Comparison of ENCODE assay signal across 17 mouse cellular contexts in the genomic region with DNA sequence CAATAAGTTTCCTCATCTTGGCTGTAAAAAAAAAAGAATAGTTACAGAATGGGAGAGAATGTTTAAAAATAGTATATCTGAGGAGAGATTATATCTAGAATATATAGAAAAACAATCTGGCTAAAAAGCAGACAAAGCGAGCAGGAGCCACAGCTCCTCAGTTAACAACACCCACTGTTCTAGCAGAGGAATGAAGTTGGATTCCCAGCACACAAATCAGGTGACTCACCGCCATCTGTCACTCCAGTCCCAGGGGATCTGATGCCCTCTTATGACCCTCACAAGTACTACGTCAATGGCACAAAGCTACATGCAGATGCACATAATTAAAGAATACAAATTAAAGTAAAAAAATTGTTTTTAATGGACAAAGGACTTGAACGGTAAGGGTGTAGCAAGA. TPM values are rescaled to one million over a fixed set of nuclear protein-coding genes. Genes with fewer than 3 reads are reported as not detected.
DNase-seq lines count a peak whose midpoint lies in the region; ATAC-seq lines count a peak whose summit lies in the region.
"Had no signal": no experiment of that assay in that cellular context is flagged by ENCODE, and none has a peak within 500 bp of the region (broad histone marks: within the 10 kb centered on the region; RNA-seq: fewer than 3 reads in every experiment).

No protein-coding gene starts in this region.

- no peak overlapping the region for H3K9ac ChIP-seq in hindbrain, embryonic 11.5 days (ENCODE audit: low read depth, low read length)
- no peak overlapping the region for H3K9ac ChIP-seq in hindbrain, embryonic 14.5 days
- no peak overlapping the region for H3K9ac ChIP-seq in forebrain, embryonic 15.5 days (replicated peaks)
- H3K9ac ChIP-seq: limb, embryonic 12.5 days; liver, embryonic 15.5 days had no signal

- peak; percentile 6 for DNase-seq in hindbrain, embryonic 11.5 days (ENCODE audit: low spot score)
- DNase-seq in hindbrain, embryonic 14.5 days (ENCODE audit: low spot score), result no peak
- peak; percentile 12 to 26 for DNase-seq in B cell, adult 2 months
- peak; percentile 88 for DNase-seq in cerebellum, adult 9-10 months
- peak; percentile 51 to 67 for DNase-seq in left cerebral cortex, postnatal 36 days (ENCODE audit: low spot score in 2 of 2)
- no peak for DNase-seq in thymus, postnatal 4 days
- DNase-seq in heart, postnatal 25 days (ENCODE audit: low spot score), result no peak
- DNase-seq: kidney, adult 9 months; lung, postnatal 4 days; midbrain, embryonic 14.5 days had no signal

- no peak for ATAC-seq in hindbrain, embryonic 11.5 days (ENCODE audit: low FRiP score)
- ATAC-seq in hindbrain, embryonic 14.5 days (ENCODE audit: low FRiP score), result no peak
- no peak for ATAC-seq in forebrain, embryonic 15.5 days (replicated peaks)
- ATAC-seq: Patski had no signal

- no peak overlapping the region for H3K4me2 ChIP-seq in hindbrain, embryonic 11.5 days (replicated peaks; ENCODE audit: low read depth, low read length)
- no peak overlapping the region for H3K4me2 ChIP-seq in hindbrain, embryonic 14.5 days (replicated peaks)
- H3K4me2 ChIP-seq in forebrain, embryonic 15.5 days (replicated peaks), result no peak overlapping the region
- H3K4me2 ChIP-seq: limb, embryonic 12.5 days; liver, embryonic 15.5 days had no signal

- no peaks in the 10 kb centered on the region for H3K36me3 ChIP-seq in hindbrain, embryonic 11.5 days (ENCODE audit: control insufficient read depth, insufficient read depth, low read length)
- no peaks in the 10 kb centered on the region for H3K36me3 ChIP-seq in hindbrain, embryonic 14.5 days (replicated peaks; ENCODE audit: control insufficient read depth, insufficient read depth)
- no peaks in the 10 kb centered on the region for H3K36me3 ChIP-seq in forebrain, embryonic 15.5 days
- H3K36me3 ChIP-seq: limb, embryonic 12.5 days; liver, embryonic 15.5 days had no signal

- H3K9me3 ChIP-seq in hindbrain, embryonic 11.5 days (ENCODE audit: control insufficient read depth, low read length), result no peaks in the 10 kb centered on the region
- H3K9me3 ChIP-seq in hindbrain, embryonic 14.5 days (ENCODE audit: control insufficient read depth, low read length), result no peaks in the 10 kb centered on the region
- H3K9me3 ChIP-seq in forebrain, embryonic 15.5 days, result no peaks in the 10 kb centered on the region
- H3K9me3 ChIP-seq: liver, embryonic 15.5 days had no signal

- intact Hi-C loops in left cerebral cortex, postnatal 36 days (cut with DNase I), result no loop called here
- intact Hi-C loops in heart, postnatal 25 days (cut with DNase I), result no loop called here

- no peaks in the 10 kb centered on the region for H3K27me3 ChIP-seq in hindbrain, embryonic 11.5 days (ENCODE audit: control insufficient read depth, insufficient read depth, low read length)
- H3K27me3 ChIP-seq in hindbrain, embryonic 14.5 days (ENCODE audit: control insufficient read depth, insufficient read depth, low read length), result no peaks in the 10 kb centered on the region
- H3K27me3 ChIP-seq in forebrain, embryonic 15.5 days, result no peaks in the 10 kb centered on the region
- H3K27me3 ChIP-seq: limb, embryonic 12.5 days; liver, embryonic 15.5 days; Patski had no signal

- H3K4me1 ChIP-seq in hindbrain, embryonic 11.5 days (replicated peaks; ENCODE audit: control insufficient read depth, insufficient read depth, low read length), result no peaks in the 10 kb centered on the region
- no peaks in the 10 kb centered on the region for H3K4me1 ChIP-seq in hindbrain, embryonic 14.5 days (replicated peaks; ENCODE audit: control insufficient read depth, insufficient read depth, low read length)
- H3K4me1 ChIP-seq in forebrain, embryonic 15.5 days, result no peaks in the 10 kb centered on the region
- H3K4me1 ChIP-seq: limb, embryonic 12.5 days; liver, embryonic 15.5 days had no signal

- H3K4me3 ChIP-seq in hindbrain, embryonic 11.5 days (ENCODE audit: low read depth, low read length), result no peak overlapping the region
- H3K4me3 ChIP-seq in hindbrain, embryonic 14.5 days (replicated peaks; ENCODE audit: low read length), result no peak overlapping the region
- H3K4me3 ChIP-seq in forebrain, embryonic 15.5 days, result no peak overlapping the region
- H3K4me3 ChIP-seq: limb, embryonic 12.5 days; liver, embryonic 15.5 days had no signal

- WGBS in hindbrain, embryonic 11.5 days, result 79% methylated on average over 4 of the region's 4 CpGs
- 73% methylated on average over 4 of the region's 4 CpGs for WGBS in hindbrain, embryonic 14.5 days
- WGBS in forebrain, embryonic 15.5 days, result 69% methylated on average over 4 of the region's 4 CpGs

- H3K27ac ChIP-seq in hindbrain, embryonic 11.5 days (ENCODE audit: low read depth, low read length), result no peak overlapping the region
- no peak overlapping the region for H3K27ac ChIP-seq in hindbrain, embryonic 14.5 days
- H3K27ac ChIP-seq in forebrain, embryonic 15.5 days (replicated peaks), result no peak overlapping the region
- H3K27ac ChIP-seq: limb, embryonic 12.5 days; liver, embryonic 15.5 days had no signal

RNA-seq across cellular contexts. Expression of a gene that starts 11.7 kb away (rescaled TPM):
- polyA plus RNA-seq in hindbrain, embryonic 11.5 days (2014; fragmentation: Nextera tagmentation; extraction: Ambion mirVana), result 0.06 and 0.22 TPM in 2 replicates
- polyA plus RNA-seq in hindbrain, embryonic 14.5 days (2014; fragmentation: Nextera tagmentation; extraction: Ambion mirVana), result 0.10 and 0.29 TPM in 2 replicates
- not detected for total RNA-seq in left cerebral cortex, postnatal 36 days (2021)
- polyA plus RNA-seq in forebrain, embryonic 15.5 days (2015; fragmentation: Nextera tagmentation; extraction: Ambion mirVana), result 0.20 TPM in 1 of 2 replicates, not detected in the other
- 1 to 10 TPM; 1.0 to 1.2 TPM for total RNA-seq in heart, postnatal 25 days (2021)
- polyA plus RNA-seq: limb, embryonic 12.5 days had no signal

RNA-seq across cellular contexts. Expression of a gene that starts 32.6 kb away (rescaled TPM):
- 0.92 and 1.0 TPM in 2 replicates for polyA plus RNA-seq in hindbrain, embryonic 11.5 days (2014; fragmentation: Nextera tagmentation; extraction: Ambion mirVana)
- polyA plus RNA-seq in hindbrain, embryonic 14.5 days (2014; fragmentation: Nextera tagmentation; extraction: Ambion mirVana), result 0.81 and 1.9 TPM in 2 replicates
- total RNA-seq in left cerebral cortex, postnatal 36 days (2021), result under 1 TPM; 0.42 to 0.61 TPM
- polyA plus RNA-seq in forebrain, embryonic 15.5 days (2015; fragmentation: Nextera tagmentation; extraction: Ambion mirVana), result 0.46 and 0.88 TPM in 2 replicates
- total RNA-seq in heart, postnatal 25 days (2021), result under 1 TPM; 0.81 to 0.99 TPM

RNA-seq across cellular contexts. Expression of a gene that starts 46.5 kb away (rescaled TPM):
- polyA plus RNA-seq in hindbrain, embryonic 11.5 days (2014; fragmentation: Nextera tagmentation; extraction: Ambion mirVana), result not detected in 2 replicates
- polyA plus RNA-seq in hindbrain, embryonic 14.5 days (2014; fragmentation: Nextera tagmentation; extraction: Ambion mirVana), result not detected in 2 replicates
- not detected for total RNA-seq in left cerebral cortex, postnatal 36 days (2021)
- not detected in 2 replicates for polyA plus RNA-seq in forebrain, embryonic 15.5 days (2015; fragmentation: Nextera tagmentation; extraction: Ambion mirVana)
- total RNA-seq in heart, postnatal 25 days (2021), result not detected
- total RNA-seq: granulocyte monocyte progenitor cell, adult 5-6 weeks had no signal
- polyA plus RNA-seq: heart, postnatal 0 days; limb, embryonic 12.5 days; liver, embryonic 15.5 days; midbrain, embryonic 14.5 days; neural tube, embryonic 11.5 days; Patski had no signal

Comparison
In these comparisons a context has a peak if more than half of its experiments do, and no peak if none do; other contexts are left out.
1. DNase-seq: peak in hindbrain, embryonic 11.5 days (single experiment), B cell, adult 2 months (2 of 2), cerebellum, adult 9-10 months (single experiment) and left cerebral cortex, postnatal 36 days (2 of 2); none in hindbrain, embryonic 14.5 days (single experiment), thymus, postnatal 4 days (single experiment) and heart, postnatal 25 days (single experiment).